Mouse (Mus musculus): ENCODE measurements around the gene Cd248.
A peak's percentile ranks its signal among the peaks of the same experiment; 100 is the strongest.

Cd248 gene

GRCm38 (mm10) chr19:5052166-5052822, 15.6 kb upstream of the Cd248 start:
- DNase-seq (ENCODE audit: low spot score), result no peak

- no peak for DNase-seq (ENCODE audit: low spot score)
Observed at GRCm38 (mm10) chr19:5052853-5053252, 15.0 kb upstream of the Cd248 start.

GRCm38 (mm10) chr19:5053909-5054308, 14.0 kb upstream of the Cd248 start:
- no peak for DNase-seq (ENCODE audit: low spot score)

- DNase-seq (ENCODE audit: low spot score), result peak; percentile 57
Observed at GRCm38 (mm10) chr19:5056251-5056650, 11.6 kb upstream of the Cd248 start.

GRCm38 (mm10) chr19:5057876-5058775, 9.8 kb upstream of the Cd248 start:
- no peak for DNase-seq (ENCODE audit: low spot score)

GRCm38 (mm10) chr19:5058801-5059771, 8.8 kb upstream of the Cd248 start:
- DNase-seq (ENCODE audit: low spot score), result no peak

- no peak for DNase-seq (ENCODE audit: low spot score)
Observed at GRCm38 (mm10) chr19:5060365-5061330, 7.2 kb upstream of the Cd248 start.

GRCm38 (mm10) chr19:5062041-5062440, 5.8 kb upstream of the Cd248 start:
- DNase-seq (ENCODE audit: low spot score), result no peak

- DNase-seq (ENCODE audit: low spot score), result peak; percentile 72
Observed at GRCm38 (mm10) chr19:5062446-5062845, 5.4 kb upstream of the Cd248 start.

- DNase-seq (ENCODE audit: low spot score), result no peak
Observed at GRCm38 (mm10) chr19:5065104-5065503, 2.8 kb upstream of the Cd248 start.

GRCm38 (mm10) chr19:5067040-5067799, 658 bp upstream of the Cd248 start:
- peak; percentile 43 for DNase-seq (ENCODE audit: low spot score)

- no peak for DNase-seq (ENCODE audit: low spot score)
Observed at GRCm38 (mm10) chr19:5068570-5069234, 824 bp downstream of the Cd248 start.

GRCm38 (mm10) chr19:5069486-5069885, 1.6 kb downstream of the Cd248 start:
- no peak for DNase-seq (ENCODE audit: low spot score)

- DNase-seq (ENCODE audit: low spot score), result no peak
Observed at GRCm38 (mm10) chr19:5069978-5070377, 2.1 kb downstream of the Cd248 start.

- no peak for DNase-seq (ENCODE audit: low spot score)
Observed at GRCm38 (mm10) chr19:5071077-5071476, 3.2 kb downstream of the Cd248 start.

- peak; percentile 91 for DNase-seq (ENCODE audit: low spot score)
Observed at GRCm38 (mm10) chr19:5071545-5072369, 3.9 kb downstream of the Cd248 start.

- DNase-seq (ENCODE audit: low spot score), result peak; percentile 49
Observed at GRCm38 (mm10) chr19:5072389-5073019, 4.6 kb downstream of the Cd248 start.

- DNase-seq (ENCODE audit: low spot score), result peak; percentile 75
Observed at GRCm38 (mm10) chr19:5073028-5073427, 5.2 kb downstream of the Cd248 start.

Measured in yolk sac, embryonic 10.5 days (tissue).